Mouse (Mus musculus): ENCODE measurements around the gene Sox1.

DNA sequence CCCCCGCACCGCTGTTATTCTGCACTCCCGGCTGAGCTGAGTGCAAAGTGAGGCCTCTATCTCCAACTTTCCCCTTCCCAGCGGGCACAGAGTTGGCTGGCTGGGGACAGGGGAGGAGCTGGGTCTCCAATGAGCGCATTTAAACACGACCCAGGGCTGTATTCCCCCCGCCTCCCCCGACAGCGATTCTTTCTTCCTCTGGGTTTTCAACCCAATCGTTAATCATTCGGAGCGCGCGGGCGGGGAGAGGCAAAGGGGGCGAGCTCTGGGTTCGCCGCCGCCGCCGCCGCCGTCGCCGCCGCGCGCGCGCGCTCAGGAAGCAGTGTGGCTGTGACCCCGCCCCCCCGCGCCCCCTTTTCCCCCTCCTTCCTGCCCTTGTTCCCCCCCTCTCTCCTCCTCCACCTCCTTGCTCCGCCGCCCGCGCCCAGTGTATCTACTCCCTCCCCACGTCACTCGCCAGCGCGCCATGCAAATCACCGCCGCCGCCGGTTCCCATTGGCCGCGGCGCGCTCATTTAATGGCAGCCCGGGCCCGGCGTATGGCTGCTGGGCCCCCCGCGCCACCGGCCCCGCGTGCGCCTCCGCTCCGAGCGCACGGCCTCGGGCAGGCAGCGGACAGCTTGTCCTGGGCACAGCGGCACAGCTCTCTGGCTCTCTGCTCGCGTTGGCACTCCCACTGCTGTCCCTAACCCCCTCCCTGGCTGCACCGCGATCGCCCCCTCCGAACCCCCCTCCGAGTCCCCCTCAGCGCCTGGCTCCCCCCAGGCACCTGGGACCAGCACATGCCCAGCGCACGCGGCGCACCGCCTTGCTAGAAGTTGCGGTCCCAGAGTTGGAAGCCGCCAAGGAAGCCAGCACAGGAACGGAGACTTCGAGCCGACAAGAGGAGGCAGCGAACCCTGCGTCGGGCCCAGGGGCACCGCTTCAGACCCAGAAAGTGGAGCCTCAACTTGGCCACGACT is at the start of gene Sox1:
- TF ChIP-seq CTCF (IDR thresholded peaks at IDR 0.05; ENCODE audit: control insufficient read depth, insufficient read depth, low read length) (no peak), POLR2A (IDR thresholded peaks at IDR 0.05; ENCODE audit: borderline replicate concordance, control insufficient read depth, low read depth, low read length) (no peak)

Data from bone marrow, adult 2 months (tissue).